ENCODE assay signal across 9 mouse cellular contexts in the genomic region with DNA sequence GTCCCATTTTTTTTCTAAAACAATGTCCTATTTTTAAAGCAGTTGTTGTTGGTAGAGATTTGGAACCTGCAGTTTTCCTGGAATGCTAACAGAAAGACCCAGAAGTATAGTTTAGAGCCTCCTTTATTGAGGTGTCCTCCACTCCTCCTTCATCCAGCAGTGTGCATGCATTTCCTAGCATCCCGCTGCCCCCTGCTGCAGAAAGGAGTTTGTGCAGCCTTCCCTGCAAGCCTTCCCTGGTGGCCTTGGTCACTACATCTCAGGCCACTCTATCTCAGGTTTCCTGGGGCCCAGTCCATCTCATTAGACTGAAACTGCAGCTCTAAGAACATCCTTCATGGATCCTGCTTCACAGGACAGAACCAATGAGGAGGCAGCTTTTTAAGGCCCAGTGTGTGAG. TPM values are rescaled to one million over a fixed set of nuclear protein-coding genes. Genes with fewer than 3 reads are reported as not detected.
DNase-seq lines count a peak whose midpoint lies in the region; ATAC-seq and TF ChIP-seq lines count a peak whose summit lies in the region.
"Had no signal": no experiment of that assay in that cellular context is flagged by ENCODE, and none has a peak within 500 bp of the region (broad histone marks: within the 10 kb centered on the region; RNA-seq: fewer than 3 reads in every experiment).

No protein-coding gene starts in this region.

- H3K9me3 ChIP-seq in lung, postnatal 0 days (ENCODE audit: low read length): no peaks in the 10 kb centered on the region
- H3K9me3 ChIP-seq: embryonic facial prominence, embryonic 12.5 days had no signal

- no peak overlapping the region for H3K4me3 ChIP-seq in cerebellum, adult 2 months (replicated peaks; ENCODE audit: insufficient read depth, low read depth, low read length)
- H3K4me3 ChIP-seq in lung, postnatal 0 days (ENCODE audit: low read depth, low read length): no peak overlapping the region
- no peak overlapping the region for H3K4me3 ChIP-seq in cortical plate, adult 2 months (ENCODE audit: insufficient read depth, low read length)
- H3K4me3 ChIP-seq: embryonic facial prominence, embryonic 12.5 days had no signal

- no peak for ATAC-seq in lung, postnatal 0 days

- H3K4me1 ChIP-seq in cerebellum, adult 2 months (ENCODE audit: control insufficient read depth, insufficient read depth, low read length): no peaks in the 10 kb centered on the region
- no peaks in the 10 kb centered on the region for H3K4me1 ChIP-seq in lung, postnatal 0 days (ENCODE audit: insufficient read depth, low read depth, low read length)
- H3K4me1 ChIP-seq in cortical plate, adult 2 months (ENCODE audit: control insufficient read depth, insufficient read depth, low read length): no peaks in the 10 kb centered on the region

- 34% methylated on average over 1 of the region's 1 CpGs for WGBS in cerebellum, adult 2 months
- WGBS in lung, postnatal 0 days: 28% methylated on average over 1 of the region's 1 CpGs

- TF ChIP-seq POLR2A in cerebellum, adult 2 months (IDR thresholded peaks at IDR 0.05; ENCODE audit: borderline replicate concordance, insufficient read depth, low read length): no peak
- TF ChIP-seq POLR2A in cortical plate, adult 2 months (IDR thresholded peaks at IDR 0.05; ENCODE audit: extremely low read depth, insufficient read depth, low read length): no peak

- no peaks in the 10 kb centered on the region for H3K36me3 ChIP-seq in lung, postnatal 0 days (ENCODE audit: insufficient read depth, low read length)
- H3K36me3 ChIP-seq: embryonic facial prominence, embryonic 12.5 days had no signal

- no peak overlapping the region for H3K9ac ChIP-seq in lung, postnatal 0 days (replicated peaks; ENCODE audit: low read depth)
- H3K9ac ChIP-seq: embryonic facial prominence, embryonic 12.5 days had no signal

- no peak overlapping the region for H3K4me2 ChIP-seq in lung, postnatal 0 days (replicated peaks; ENCODE audit: low read depth, low read length)
- H3K4me2 ChIP-seq: embryonic facial prominence, embryonic 12.5 days had no signal

- H3K27me3 ChIP-seq in cerebellum, adult 2 months (ENCODE audit: control insufficient read depth, insufficient read depth, low read length): no peaks in the 10 kb centered on the region
- H3K27me3 ChIP-seq in lung, postnatal 0 days (replicated peaks; ENCODE audit: insufficient read depth, low read length): no peaks in the 10 kb centered on the region
- H3K27me3 ChIP-seq: embryonic facial prominence, embryonic 12.5 days had no signal

- no peak for DNase-seq in cerebellum, adult 2 months
- no peak for DNase-seq in cerebellum, adult 9-10 months
- no peak for DNase-seq in lung, postnatal 0 days (ENCODE audit: low spot score)
- DNase-seq in lung, postnatal 14 days: no peak
- DNase-seq in kidney, postnatal 10 days: peak; percentile 41
- DNase-seq in thymus, postnatal 36 days: no peak
- no peak for DNase-seq in cerebellum, adult 9-11 months

- 0 out of 2 replicates have a peak, but pooled peaks have one; percentile 30 for TF ChIP-seq CTCF in cerebellum, adult 2 months (IDR thresholded peaks at IDR 0.05; ENCODE audit: borderline replicate concordance, insufficient read depth, low read depth, low read length)
- TF ChIP-seq CTCF in lung, postnatal 0 days (IDR thresholded peaks at IDR 0.05): peak; percentile 62
- peak; percentile 62 for TF ChIP-seq CTCF in cortical plate, adult 2 months (IDR thresholded peaks at IDR 0.05; ENCODE audit: extremely low read depth, insufficient read depth, low read length)

- TF ChIP-seq EP300 in lung, postnatal 0 days (IDR thresholded peaks at IDR 0.05): no peak

- H3K27ac ChIP-seq in cerebellum, adult 2 months (ENCODE audit: insufficient read depth, low read length): no peak overlapping the region
- H3K27ac ChIP-seq in lung, postnatal 0 days (ENCODE audit: low read length): no peak overlapping the region
- H3K27ac ChIP-seq in cortical plate, adult 2 months (ENCODE audit: insufficient read depth, low read length): no peak overlapping the region
- H3K27ac ChIP-seq: embryonic facial prominence, embryonic 12.5 days had no signal

RNA-seq across cellular contexts. Expression of a gene that starts 51.0 kb away (rescaled TPM):
- 0.05 and 0.10 TPM in 2 replicates for polyA plus RNA-seq in cerebellum, adult 2 months (2012; rRNA removed)
- polyA plus RNA-seq in lung, postnatal 0 days (2015; fragmentation: Nextera tagmentation; extraction: Ambion mirVana): 5.9 and 10.1 TPM in 2 replicates
- 0.04 and 0.10 TPM in 2 replicates for polyA plus RNA-seq in cortical plate, adult 2 months (2012; rRNA removed)
